Mouse (Mus musculus) forebrain, embryonic 16.5 days (tissue): ENCODE results near the gene Hcn2. TPM values are rescaled to one million over a fixed set of nuclear protein-coding genes. Genes with fewer than 3 reads are reported as not detected.

Experiments used
- ATAC-seq: fragments of 200-750 bp; cut with Nextera tagmentation; 2 replicates; pipeline ENCODE4 v1.8.0; 2017; ENCODE audit warnings: mild to moderate bottlenecking, moderate library complexity
- H3K27ac ChIP-seq: fragments of 300-500 bp; sonication (generic); 2 replicates; pipeline ENCODE4 v1.5.1; 2014; ENCODE audit warnings: low read length, control low read depth
- H3K27me3 ChIP-seq: fragments of 300-500 bp; sonication (generic); replicated peaks from 2 replicates; pipeline ENCODE4 v1.6.1; 2014; ENCODE audit warnings: low read length; ENCODE audit not compliant: control insufficient read depth, insufficient read depth
- H3K36me3 ChIP-seq: fragments of 300-500 bp; sonication (generic); 2 replicates; pipeline ENCODE4 v1.6.1; 2014; ENCODE audit not compliant: control insufficient read depth, insufficient read depth
- H3K4me1 ChIP-seq: fragments of 300-500 bp; sonication (generic); replicated peaks from 2 replicates; pipeline ENCODE4 v1.6.1; 2014; ENCODE audit warnings: low read length; ENCODE audit not compliant: control insufficient read depth, insufficient read depth
- H3K4me2 ChIP-seq: fragments of 300-500 bp; sonication (generic); 2 replicates; pipeline ENCODE4 v1.6.1; 2014; ENCODE audit warnings: mild to moderate bottlenecking, low read length, control low read depth
- H3K4me3 ChIP-seq: fragments of 300-500 bp; sonication (generic); replicated peaks from 2 replicates; pipeline ENCODE4 v1.5.1; 2014; ENCODE audit warnings: mild to moderate bottlenecking, low read length, control low read depth
- H3K9ac ChIP-seq: fragments of 300-500 bp; sonication (generic); replicated peaks from 2 replicates; pipeline ENCODE4 v1.6.1; 2014; ENCODE audit warnings: low read depth, low read length, control low read depth
- H3K9me3 ChIP-seq: fragments of 300-500 bp; sonication (generic); 2 replicates; pipeline ENCODE4 v1.6.1; 2016; ENCODE audit warnings: low read length; ENCODE audit not compliant: control insufficient read depth
- WGBS: fragments of 180-500 bp; shearing (Covaris S2); extraction: QIAGEN DNeasy Blood & Tissue Kit; methylation state at CpG from one replicate; pipeline ENCODE4 v1.1.7; 2014; 5-methylcytosine and 5-hydroxymethylcytosine counted together
- polyA plus RNA-seq: library from polyadenylated mRNA; unstranded; fragments of >200 nt; fragmentation: Nextera tagmentation; extraction: Ambion mirVana; gene quantifications from 2 replicates; pipeline ENCODE4 v1.2.1, GENCODE M21; 2015

The Hcn2 gene
- polyA plus RNA-seq, 1 experiment from 2014 or later = 0.52 TPM

DNA sequence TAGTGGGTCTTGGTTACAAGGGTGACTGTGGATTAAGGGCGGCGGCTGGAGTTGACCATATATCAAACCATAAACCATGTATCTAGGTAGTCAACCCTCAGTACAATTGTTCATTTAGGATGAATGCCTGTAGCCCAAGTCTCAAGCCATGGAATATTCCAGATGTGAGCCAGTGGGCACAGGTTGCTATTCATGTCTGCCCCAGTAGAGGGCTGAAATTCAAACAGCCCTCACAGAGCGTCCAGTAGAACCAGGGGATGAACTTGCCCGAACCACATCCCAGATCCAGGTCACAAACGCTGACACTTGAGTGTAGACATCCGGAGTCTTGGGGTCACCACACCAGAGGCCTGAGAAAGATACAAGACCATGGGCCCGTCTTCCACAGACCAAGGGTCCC lies 66.6 kb downstream of the Hcn2 start:
- Histone ChIP-seq H3K4me1 (peaks cover 13% of the 10 kb centered on the region), H3K4me3 (no peak overlapping the region), H3K27ac (no peak overlapping the region), H3K36me3 (no peaks in the 10 kb centered on the region), H3K4me2 (no peak overlapping the region), H3K9ac (no peak overlapping the region), H3K9me3 (no peaks in the 10 kb centered on the region), H3K27me3 (peaks cover 10% of the 10 kb centered on the region)
- WGBS = 61% methylated on average over 7 of the region's 7 CpGs
- ATAC-seq = no peak

DNA sequence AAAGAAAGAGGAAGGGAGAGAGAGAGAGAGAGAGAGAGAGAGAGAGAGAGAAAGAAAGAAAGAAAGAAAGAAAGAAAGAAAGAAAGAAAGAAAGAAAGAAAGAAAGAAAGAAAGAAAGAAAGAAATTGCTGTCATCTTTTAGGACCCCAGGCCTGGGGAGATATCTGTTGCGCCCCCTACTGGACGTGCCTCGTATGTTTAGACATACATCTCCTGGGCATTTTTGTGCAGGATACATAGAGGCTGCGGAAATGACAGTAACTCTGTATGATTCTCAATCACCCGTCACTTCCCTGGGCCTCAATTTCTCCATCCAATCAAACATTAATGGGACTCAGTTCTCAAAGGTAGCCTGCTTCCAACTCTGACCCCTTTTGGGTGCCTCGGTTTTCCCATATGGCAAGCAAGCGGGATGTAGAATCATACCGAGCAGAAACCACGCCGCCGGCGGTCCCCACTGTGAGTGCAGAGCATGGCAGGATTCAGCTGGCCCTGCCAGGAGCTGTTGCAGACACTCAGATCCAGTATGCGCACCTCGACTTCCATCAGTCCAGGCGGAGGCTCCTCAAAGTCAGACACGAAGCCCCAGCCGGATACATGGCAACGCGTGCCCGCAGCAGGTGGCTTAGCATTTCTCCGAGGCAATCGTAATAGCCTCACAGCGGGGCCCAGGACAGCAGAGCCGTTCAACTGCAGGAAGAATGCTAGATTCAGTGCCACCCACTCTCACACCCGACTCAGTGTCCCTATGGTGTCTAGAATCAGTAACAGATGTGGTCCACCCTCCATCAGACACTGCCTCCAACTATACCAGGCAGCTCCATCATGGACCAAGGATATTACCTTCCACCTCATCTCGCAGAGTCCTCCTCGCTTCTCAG lies 67.7 kb downstream of the Hcn2 start:
- no peak overlapping the region for H3K9ac ChIP-seq

More for the DNA sequence above, 67.7 kb downstream of the Hcn2 start:
- Histone ChIP-seq H3K9me3 (no peaks in the 10 kb centered on the region), H3K4me3 (no peak overlapping the region), H3K27ac (no peak overlapping the region), H3K4me2 (no peak overlapping the region), H3K4me1 (peaks cover 12% of the 10 kb centered on the region), H3K27me3 (peaks cover 10% of the 10 kb centered on the region), H3K36me3 (no peaks in the 10 kb centered on the region)
- 35% methylated on average over 27 of the region's 27 CpGs for WGBS
- ATAC-seq = no peak

Other genes starting within 250 kb of the Hcn2 start
- not detected in 2 replicates for gene Vmn2r83, start 247.9 kb upstream of the Hcn2 start, polyA plus RNA-seq
- 9.0 and 11.6 TPM in 2 replicates for gene Plpp2, start 182.8 kb upstream of the Hcn2 start, polyA plus RNA-seq
- 59.8 and 68.5 TPM in 2 replicates for gene Mier2, start 161.4 kb upstream of the Hcn2 start, polyA plus RNA-seq
- not detected in 2 replicates for gene Theg, start 129.3 kb upstream of the Hcn2 start, polyA plus RNA-seq
- 0.25 and 0.32 TPM in 2 replicates for gene C2cd4c, start 102.6 kb upstream of the Hcn2 start, polyA plus RNA-seq
- 12.3 and 16.0 TPM in 2 replicates for gene Shc2, start 78.7 kb upstream of the Hcn2 start, polyA plus RNA-seq
- 0.28 TPM in 1 of 2 replicates, not detected in the other for gene Odf3l2, start 70.9 kb upstream of the Hcn2 start, polyA plus RNA-seq
- 0.57 and 1.0 TPM in 2 replicates for gene Madcam1, start 52.1 kb upstream of the Hcn2 start, polyA plus RNA-seq
- gene Tpgs1, start 47.3 kb upstream of the Hcn2 start, polyA plus RNA-seq = 75.9 and 76.6 TPM in 2 replicates
- gene Cdc34, start 34.4 kb upstream of the Hcn2 start, polyA plus RNA-seq = 61.1 and 71.1 TPM in 2 replicates
- 1.7 and 1.8 TPM in 2 replicates for gene Gzmm, start 27.6 kb upstream of the Hcn2 start, polyA plus RNA-seq
- gene Bsg, start 12.1 kb upstream of the Hcn2 start, polyA plus RNA-seq = 726 and 729 TPM in 2 replicates
- 47.1 and 50.0 TPM in 2 replicates for gene Polrmt, start 29.9 kb downstream of the Hcn2 start, polyA plus RNA-seq
- 0.25 and 0.73 TPM in 2 replicates for gene Fgf22, start 38.4 kb downstream of the Hcn2 start, polyA plus RNA-seq
- gene Rnf126, start 50.3 kb downstream of the Hcn2 start, polyA plus RNA-seq = 85.8 and 87.2 TPM in 2 replicates
- gene Fstl3, start 60.6 kb downstream of the Hcn2 start, polyA plus RNA-seq = 1.1 and 1.4 TPM in 2 replicates
- gene Prss57, start 74.3 kb downstream of the Hcn2 start, polyA plus RNA-seq = 0.36 and 0.62 TPM in 2 replicates
- 327 and 349 TPM in 2 replicates for gene Palm, start 76.9 kb downstream of the Hcn2 start, polyA plus RNA-seq
- 0.48 and 1.2 TPM in 2 replicates for gene Misp, start 104.4 kb downstream of the Hcn2 start, polyA plus RNA-seq
- 98.3 and 107 TPM in 2 replicates for gene Ptbp1, start 137.8 kb downstream of the Hcn2 start, polyA plus RNA-seq
- gene Prtn3, start 157.8 kb downstream of the Hcn2 start, polyA plus RNA-seq = 12.4 and 15.3 TPM in 2 replicates
- 415 and 495 TPM in 2 replicates for gene Plppr3, start 158.0 kb downstream of the Hcn2 start, polyA plus RNA-seq
- gene Elane, start 169.6 kb downstream of the Hcn2 start, polyA plus RNA-seq = not detected in 2 replicates
- not detected in 2 replicates for gene Cfd, start 174.2 kb downstream of the Hcn2 start, polyA plus RNA-seq
- 53.8 and 54.0 TPM in 2 replicates for gene Med16, start 192.3 kb downstream of the Hcn2 start, polyA plus RNA-seq
- gene Gm26602, start 194.2 kb downstream of the Hcn2 start, polyA plus RNA-seq = 17.7 and 36.3 TPM in 2 replicates
- gene Kiss1r, start 200.3 kb downstream of the Hcn2 start, polyA plus RNA-seq = 2.7 and 3.6 TPM in 2 replicates
- 289 and 309 TPM in 2 replicates for gene R3hdm4, start 204.6 kb downstream of the Hcn2 start, polyA plus RNA-seq
- 2.4 and 3.5 TPM in 2 replicates for gene Arid3a, start 210.4 kb downstream of the Hcn2 start, polyA plus RNA-seq
- 81.8 and 97.7 TPM in 2 replicates for gene Wdr18, start 243.5 kb downstream of the Hcn2 start, polyA plus RNA-seq